Mouse (Mus musculus) kidney, embryonic 15.5 days (tissue): ENCODE measurements around the gene Gdf2. TPM values are rescaled to one million over a fixed set of nuclear protein-coding genes. Genes with fewer than 3 reads are reported as not detected.

ENCODE experiments used
- ATAC-seq: fragments of 200-750 bp; cut with Nextera tagmentation; replicated peaks from 2 replicates; pipeline ENCODE4 v1.8.0; 2017; ENCODE audit warnings: moderate TSS enrichment; ENCODE audit not compliant: low FRiP score
- H3K27ac ChIP-seq: fragments of 300-500 bp; sonication (generic); 2 replicates; pipeline ENCODE4 v1.5.1; 2015; ENCODE audit warnings: mild to moderate bottlenecking, inconsistent platforms
- H3K27me3 ChIP-seq: fragments of 300-500 bp; sonication (generic); 2 replicates; pipeline ENCODE4 v1.6.1; 2015; ENCODE audit warnings: inconsistent platforms
- H3K36me3 ChIP-seq: fragments of 300-500 bp; sonication (generic); 2 replicates; pipeline ENCODE4 v1.6.1; 2015; ENCODE audit warnings: inconsistent platforms
- H3K4me1 ChIP-seq: fragments of 300-500 bp; sonication (generic); 2 replicates; pipeline ENCODE4 v1.6.1; 2015; ENCODE audit warnings: inconsistent platforms
- H3K4me2 ChIP-seq: fragments of 300-500 bp; sonication (generic); 2 replicates; pipeline ENCODE4 v1.6.1; 2015; ENCODE audit warnings: moderate library complexity, mild to moderate bottlenecking, inconsistent platforms
- H3K4me3 ChIP-seq: fragments of 300-500 bp; sonication (generic); replicated peaks from 2 replicates; pipeline ENCODE4 v1.5.1; 2015; ENCODE audit warnings: mild to moderate bottlenecking, inconsistent platforms
- H3K9ac ChIP-seq: fragments of 300-500 bp; sonication (generic); 2 replicates; pipeline ENCODE4 v1.6.1; 2015; ENCODE audit warnings: mild to moderate bottlenecking, inconsistent platforms
- H3K9me3 ChIP-seq: fragments of 300-500 bp; sonication (generic); replicated peaks from 2 replicates; pipeline ENCODE4 v1.6.1; 2016; ENCODE audit warnings: inconsistent platforms
- WGBS: fragments of 180-500 bp; shearing (Covaris S2); methylation state at CpG from one replicate; pipeline ENCODE4 v1.1.7; 2015; ENCODE audit warnings: mixed read lengths; 5-methylcytosine and 5-hydroxymethylcytosine counted together
- polyA plus RNA-seq: library from polyadenylated mRNA; unstranded; fragments of >200 nt; fragmentation: Nextera tagmentation; extraction: Ambion mirVana; gene quantifications from 2 replicates; pipeline ENCODE4 v1.2.1, GENCODE M21; 2015

Gdf2 gene
- 0.18 TPM in 1 of 2 replicates, not detected in the other for polyA plus RNA-seq

DNA sequence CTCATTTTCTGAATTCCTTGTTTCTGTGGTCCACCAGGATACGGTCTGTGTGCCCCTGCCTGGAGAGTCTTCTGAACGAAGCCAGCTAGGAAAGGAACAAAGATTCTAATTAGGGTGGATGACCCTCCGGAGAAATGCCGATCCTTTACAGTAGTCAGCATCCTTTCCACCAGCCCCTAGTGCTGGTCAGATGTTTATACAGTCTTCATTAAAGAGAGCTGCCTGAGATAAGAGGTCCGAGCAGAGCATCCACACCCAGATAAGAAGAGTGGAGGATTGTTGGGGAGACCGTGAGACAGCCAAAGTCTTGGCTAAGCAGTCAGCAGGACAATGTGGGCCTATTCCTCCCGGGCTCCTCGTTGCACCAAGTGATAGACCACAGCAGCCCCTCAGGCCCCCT, at the start of gene Gdf2:
TSS of gene Gdf2 (plus strand) at position 301 of the 400 bp plus-strand sequence.
- Histone ChIP-seq H3K27me3 (no peaks in the 10 kb centered on the region; the same call in 1 of the 2 replicates), H3K9me3 (no peaks in the 10 kb centered on the region), H3K27ac (no peak within 1 kb of the TSS), H3K4me1 (no peaks in the 10 kb centered on the region), H3K9ac (no peak within 1 kb of the TSS), H3K4me2 (no peak within 1 kb of the TSS), H3K4me3 (no peak within 1 kb of the TSS), H3K36me3 (no peaks in the 10 kb centered on the region)
- 84% methylated on average over 8 of the region's 8 CpGs for WGBS
- no peak for ATAC-seq

DNA sequence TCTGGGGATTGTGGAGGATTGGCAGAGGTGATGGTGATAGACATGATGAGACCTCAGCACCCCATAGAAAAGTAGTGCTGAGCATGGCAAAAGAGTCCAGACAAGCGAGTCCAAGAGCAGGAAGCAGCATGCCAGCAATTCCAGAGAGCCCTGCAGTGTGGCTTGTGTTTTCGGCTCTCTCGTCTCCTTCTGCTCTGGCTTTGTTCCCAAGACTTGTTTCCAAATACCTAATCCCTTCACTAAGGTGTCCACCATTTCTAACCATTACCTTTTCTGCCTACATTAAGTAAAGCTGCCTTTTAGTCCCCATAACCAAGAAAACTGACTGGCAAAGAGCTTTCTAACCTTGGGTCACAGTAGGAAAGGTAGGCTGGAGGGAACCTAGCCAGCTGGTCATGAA, 49.3 kb upstream of the Gdf2 start:
- Histone ChIP-seq H3K36me3 (no peaks in the 10 kb centered on the region), H3K4me3 (no peak overlapping the region), H3K27me3 (peaks cover 6% of the 10 kb centered on the region; the same call in 1 of the 2 replicates), H3K4me1 (peaks cover 1% of the 10 kb centered on the region), H3K9ac (no peak overlapping the region), H3K9me3 (no peaks in the 10 kb centered on the region), H3K4me2 (no peak overlapping the region), H3K27ac (no peak overlapping the region)
- no peak for ATAC-seq
- WGBS = 80% methylated on average over 3 of the region's 3 CpGs

DNA sequence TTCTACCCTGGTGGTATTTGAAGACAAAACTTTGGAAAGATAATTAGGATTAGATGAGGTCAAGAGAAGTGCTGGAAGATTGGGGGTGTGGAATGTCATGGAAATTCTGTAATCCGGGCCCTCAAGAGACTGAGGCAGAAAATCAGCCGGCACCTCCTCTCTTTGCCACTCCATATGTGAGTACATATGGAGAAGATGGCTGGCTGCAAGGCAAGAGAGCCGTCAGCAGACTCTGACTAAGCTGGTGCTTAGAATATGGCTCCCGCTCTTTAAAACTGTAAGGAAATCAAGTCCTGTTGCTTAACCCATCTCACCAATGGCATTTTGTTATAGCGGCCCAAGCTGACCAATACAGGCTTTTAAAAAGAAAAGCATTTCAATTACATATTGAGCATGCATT, 45.1 kb upstream of the Gdf2 start:
- no peak overlapping the region for H3K9ac ChIP-seq
- WGBS = 92% methylated on average over 5 of the region's 5 CpGs
- H3K9me3 ChIP-seq = no peaks in the 10 kb centered on the region
- no peaks in the 10 kb centered on the region for H3K36me3 ChIP-seq
- peaks cover 11% of the 10 kb centered on the region; the same call in 1 of the 2 replicates for H3K27me3 ChIP-seq
- H3K4me2 ChIP-seq = no peak overlapping the region
- peaks cover 8% of the 10 kb centered on the region for H3K4me1 ChIP-seq
- H3K4me3 ChIP-seq = no peak overlapping the region
- H3K27ac ChIP-seq = no peak overlapping the region
- ATAC-seq = no peak

DNA sequence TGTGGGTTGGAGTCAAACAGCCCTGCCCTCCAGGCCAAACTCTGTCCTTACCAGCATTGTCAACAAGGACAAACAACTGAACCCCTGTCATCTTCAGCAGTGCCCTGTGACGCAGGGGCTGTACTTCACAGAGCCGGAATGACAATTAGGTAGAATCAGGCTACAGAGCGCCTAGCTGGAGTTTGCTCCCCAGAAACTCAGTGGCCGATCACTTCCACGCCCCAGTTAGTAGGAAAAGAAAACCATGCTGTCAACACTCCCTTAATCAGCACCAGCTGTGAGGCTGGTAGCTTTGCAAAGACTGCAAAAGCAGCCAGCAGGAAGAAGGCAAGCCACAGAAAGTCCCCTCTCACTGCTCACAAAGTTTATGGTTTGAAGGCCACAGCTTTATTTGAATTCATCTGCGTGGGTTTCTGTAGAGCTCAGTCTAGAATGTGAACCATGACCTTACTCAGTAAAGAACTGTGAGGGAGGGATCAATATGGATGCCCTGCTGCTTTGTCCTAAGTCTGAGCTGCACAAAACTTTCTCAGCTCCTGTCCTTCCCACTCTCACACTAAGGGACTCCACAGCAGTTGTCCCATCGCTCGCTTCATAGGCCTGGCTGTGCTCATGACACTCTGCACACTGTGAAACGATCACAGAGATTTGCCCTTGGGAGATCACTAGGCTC, 44.1 kb upstream of the Gdf2 start:
- ATAC-seq = no peak; the same call in 1 of the 2 replicates
- Histone ChIP-seq H3K4me2 (no peak overlapping the region), H3K9me3 (no peaks in the 10 kb centered on the region), H3K9ac (no peak overlapping the region), H3K4me1 (peaks cover 8% of the 10 kb centered on the region), H3K27me3 (peaks cover 11% of the 10 kb centered on the region; the same call in 1 of the 2 replicates), H3K36me3 (no peaks in the 10 kb centered on the region), H3K27ac (peak overlapping the region; percentile 9; the same call in 1 of the 2 replicates), H3K4me3 (no peak overlapping the region)
- 33% methylated on average over 9 of the region's 9 CpGs for whole genome bisulfite sequencing

DNA sequence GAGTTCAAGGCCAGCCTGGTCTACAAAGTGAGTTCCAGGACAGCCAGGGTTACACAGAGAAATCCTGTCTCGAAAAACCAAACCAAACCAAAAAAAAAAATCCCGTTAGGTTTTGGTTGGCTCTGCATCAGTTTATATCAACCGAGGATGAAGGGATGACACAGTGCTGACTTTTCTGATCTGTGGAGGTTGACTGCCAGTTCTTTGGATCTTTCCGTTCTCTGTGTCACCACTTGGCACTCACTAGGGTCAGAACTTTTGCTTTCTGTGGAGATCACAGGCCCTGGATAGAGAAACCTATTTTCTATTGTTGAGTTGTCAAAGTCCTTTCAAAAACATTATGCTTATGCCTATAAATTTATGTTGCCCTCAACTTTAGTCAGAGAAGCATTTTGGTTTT, 38.1 kb upstream of the Gdf2 start:
- Histone ChIP-seq H3K27ac (no peak overlapping the region), H3K9ac (no peak overlapping the region), H3K4me3 (no peak overlapping the region), H3K36me3 (no peaks in the 10 kb centered on the region), H3K27me3 (peaks cover 8% of the 10 kb centered on the region; the same call in 1 of the 2 replicates), H3K9me3 (no peaks in the 10 kb centered on the region), H3K4me1 (no peaks in the 10 kb centered on the region), H3K4me2 (no peak overlapping the region)
- ATAC-seq = no peak
- WGBS = 92% methylated on average over 4 of the region's 4 CpGs

DNA sequence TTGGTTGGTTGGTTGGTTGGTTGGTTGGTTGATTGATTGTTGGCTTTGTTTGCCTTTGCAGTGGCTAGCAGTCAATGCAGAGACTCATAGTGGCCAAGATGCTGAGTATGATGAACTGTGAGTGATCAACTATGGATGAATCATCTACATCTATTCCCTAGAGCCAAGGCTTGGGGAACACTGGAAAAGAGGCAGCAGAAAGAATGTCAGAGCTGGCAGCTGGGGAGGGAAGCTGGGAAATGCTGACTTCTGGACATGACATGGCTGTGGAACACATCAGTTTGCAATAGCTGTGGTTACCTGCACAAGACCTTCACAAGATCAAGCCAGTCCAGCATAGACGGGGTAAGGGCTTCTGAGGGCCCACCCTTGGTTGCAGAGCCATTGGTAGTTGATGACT, 37.6 kb upstream of the Gdf2 start:
- H3K4me1 ChIP-seq = no peaks in the 10 kb centered on the region
- peaks cover 8% of the 10 kb centered on the region; the same call in 1 of the 2 replicates for H3K27me3 ChIP-seq
- H3K9me3 ChIP-seq = no peaks in the 10 kb centered on the region
- H3K36me3 ChIP-seq = no peaks in the 10 kb centered on the region
- H3K4me2 ChIP-seq = no peak overlapping the region
- no peak for ATAC-seq
- H3K27ac ChIP-seq = no peak overlapping the region
- no peak overlapping the region for H3K4me3 ChIP-seq
- H3K9ac ChIP-seq = no peak overlapping the region
- WGBS = 71% methylated on average over 1 of the region's 1 CpGs

DNA sequence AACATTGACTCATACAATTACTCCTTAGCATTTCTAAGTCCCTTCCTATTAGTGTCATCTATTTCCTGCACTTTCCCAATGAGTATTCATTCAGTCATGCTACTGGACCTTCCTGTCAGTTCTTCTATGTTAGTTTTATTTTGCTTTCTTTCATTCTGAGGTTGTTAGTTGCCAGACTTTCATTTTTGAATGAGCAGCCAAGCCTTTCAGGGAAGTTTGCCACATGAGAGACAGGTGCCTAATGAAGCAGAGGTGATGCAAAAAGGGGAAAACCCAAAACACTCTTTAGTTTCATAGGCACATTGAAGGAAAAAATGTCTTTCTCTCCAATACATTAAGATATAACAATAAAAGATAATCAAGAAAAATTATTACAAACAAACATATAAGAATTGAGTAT, 36.0 kb upstream of the Gdf2 start:
- no peak overlapping the region for H3K4me3 ChIP-seq
- no peaks in the 10 kb centered on the region for H3K9me3 ChIP-seq
- no peaks in the 10 kb centered on the region for H3K36me3 ChIP-seq
- peaks cover 3% of the 10 kb centered on the region; the same call in 1 of the 2 replicates for H3K27me3 ChIP-seq
- no peak for ATAC-seq
- H3K27ac ChIP-seq = no peak overlapping the region
- H3K9ac ChIP-seq = no peak overlapping the region
- no peaks in the 10 kb centered on the region for H3K4me1 ChIP-seq
- no peak overlapping the region for H3K4me2 ChIP-seq

DNA sequence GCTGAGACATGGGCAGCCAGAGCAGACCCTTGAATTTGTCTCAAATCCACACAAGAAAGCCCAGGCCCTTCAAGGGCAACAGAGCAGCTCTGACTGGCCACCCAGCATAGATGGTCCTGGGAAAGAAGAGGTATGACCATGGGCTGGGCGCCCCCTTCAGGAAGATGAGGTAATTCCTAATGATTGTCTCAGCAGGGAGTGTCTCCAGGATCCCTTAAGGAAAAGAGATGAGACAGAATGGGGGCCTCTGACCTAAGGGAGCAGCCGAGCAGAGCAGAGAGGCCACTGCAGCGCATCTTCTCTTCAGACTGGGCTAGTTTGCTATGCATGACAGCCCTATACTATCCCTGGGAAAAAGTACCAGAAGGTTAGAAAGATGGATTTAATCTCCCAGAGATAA, 27.1 kb upstream of the Gdf2 start:
- WGBS = 22% methylated on average over 3 of the region's 3 CpGs
- Histone ChIP-seq H3K4me2 (no peak overlapping the region), H3K4me1 (no peaks in the 10 kb centered on the region; the same call in 1 of the 2 replicates), H3K27me3 (peaks cover 28% of the 10 kb centered on the region), H3K4me3 (no peak overlapping the region), H3K36me3 (no peaks in the 10 kb centered on the region), H3K27ac (no peak overlapping the region), H3K9ac (no peak overlapping the region), H3K9me3 (no peaks in the 10 kb centered on the region)
- ATAC-seq = peak; percentile 46; the same call in 1 of the 2 replicates

DNA sequence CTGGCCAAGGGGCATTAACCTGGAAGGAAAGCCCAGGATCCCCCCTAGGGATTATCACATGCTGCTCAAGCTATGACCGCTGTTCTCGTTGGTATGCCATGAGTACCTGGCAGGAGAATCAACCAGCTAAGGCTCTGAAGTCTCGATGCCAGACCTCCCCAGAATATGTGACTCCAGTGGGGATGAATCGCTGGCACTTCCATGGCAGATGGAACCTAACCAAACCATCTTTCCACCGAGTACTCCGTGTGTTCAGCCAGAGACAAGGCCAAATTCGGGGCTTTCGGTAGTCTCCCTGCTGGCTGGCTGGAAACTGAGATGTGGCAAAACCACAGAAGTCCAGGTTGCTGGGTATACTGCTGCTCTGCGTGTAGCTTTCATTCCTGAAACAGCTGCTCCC, 26.6 kb upstream of the Gdf2 start:
- ATAC-seq = no peak
- 93% methylated on average over 9 of the region's 9 CpGs for WGBS

DNA sequence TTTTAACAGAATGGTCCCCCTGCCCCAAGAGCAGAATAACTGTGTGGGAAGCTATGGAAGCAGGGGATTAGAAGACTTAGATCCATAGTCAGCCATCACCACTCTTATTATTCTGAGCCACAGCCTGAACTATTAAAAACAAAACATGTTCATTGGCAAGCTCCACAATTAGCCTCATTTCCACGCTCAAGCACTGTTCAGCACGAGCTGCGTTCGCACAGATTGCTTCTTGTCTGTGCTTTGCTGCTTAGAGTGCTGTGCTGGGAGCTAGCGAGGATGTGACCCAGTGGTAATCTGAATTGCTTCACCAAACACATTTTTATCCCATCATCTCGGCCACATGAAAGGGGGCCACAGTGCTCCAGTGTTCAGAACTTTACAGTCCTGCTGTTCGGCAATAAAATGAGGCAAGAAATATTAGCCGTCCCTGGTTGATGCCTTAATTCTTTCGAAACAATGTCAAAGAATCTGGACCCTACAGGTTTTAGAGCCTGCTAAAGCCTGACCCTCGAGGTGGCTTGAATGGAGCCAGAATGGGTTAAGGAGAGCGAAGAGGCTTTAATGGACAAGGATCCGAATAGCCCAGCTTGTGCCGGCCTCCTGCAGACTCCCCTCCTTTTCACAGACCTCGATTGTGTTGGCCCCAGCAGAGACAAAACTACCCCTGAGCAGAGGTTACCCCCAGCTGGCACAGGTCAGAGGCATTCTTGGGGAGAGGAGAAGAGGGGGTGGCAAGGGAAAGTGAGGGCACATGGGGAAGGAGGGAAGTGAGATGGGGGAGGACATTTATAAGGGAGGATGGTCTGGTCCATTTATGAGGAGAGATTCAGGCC, 19.9 kb upstream of the Gdf2 start:
- 40% methylated on average over 14 of the region's 14 CpGs for WGBS
- H3K27me3 ChIP-seq = peaks cover 90% of the 10 kb centered on the region
- no peaks in the 10 kb centered on the region for H3K9me3 ChIP-seq
- H3K4me1 ChIP-seq = peaks cover 11% of the 10 kb centered on the region
- H3K4me2 ChIP-seq = no peak overlapping the region
- H3K27ac ChIP-seq = no peak overlapping the region
- H3K4me3 ChIP-seq = no peak overlapping the region
- ATAC-seq = no peak
- no peaks in the 10 kb centered on the region for H3K36me3 ChIP-seq
- H3K9ac ChIP-seq = no peak overlapping the region

More for the DNA sequence above, 26.6 kb upstream of the Gdf2 start:
- Histone ChIP-seq H3K36me3 (no peaks in the 10 kb centered on the region), H3K4me1 (no peaks in the 10 kb centered on the region; the same call in 1 of the 2 replicates), H3K4me2 (no peak overlapping the region), H3K9me3 (no peaks in the 10 kb centered on the region), H3K27ac (no peak overlapping the region), H3K9ac (no peak overlapping the region), H3K4me3 (no peak overlapping the region), H3K27me3 (peaks cover 32% of the 10 kb centered on the region)

DNA sequence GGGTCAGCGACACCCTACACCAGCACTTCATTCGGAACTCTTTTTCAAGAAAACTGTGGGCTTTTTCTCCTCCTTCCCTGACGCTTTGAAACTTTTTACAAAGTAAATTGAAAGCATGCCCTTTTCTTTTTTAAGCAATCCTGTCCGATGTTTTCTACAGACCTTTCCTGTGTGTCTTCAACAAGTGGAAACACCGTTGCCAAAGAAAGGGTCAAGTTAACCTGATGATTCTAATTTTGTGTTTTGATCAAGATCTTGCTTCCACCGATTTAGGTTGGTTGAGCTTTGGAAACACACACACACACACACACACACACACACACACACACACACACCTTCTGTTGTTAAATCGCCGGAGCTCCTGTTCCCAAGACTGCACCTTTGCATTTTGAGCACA, 18.1 kb upstream of the Gdf2 start:
- H3K4me3 ChIP-seq = peak overlapping the region; percentile 60
- no peaks in the 10 kb centered on the region for H3K9me3 ChIP-seq
- peaks cover 93% of the 10 kb centered on the region for H3K27me3 ChIP-seq
- peak overlapping the region; percentile 98 for H3K4me2 ChIP-seq
- no peak overlapping the region for H3K27ac ChIP-seq
- peaks cover 11% of the 10 kb centered on the region for H3K4me1 ChIP-seq
- WGBS = 11% methylated on average over 8 of the region's 8 CpGs
- ATAC-seq = no peak
- no peaks in the 10 kb centered on the region for H3K36me3 ChIP-seq
- H3K9ac ChIP-seq = peak overlapping the region; percentile 41; the same call in 1 of the 2 replicates
